Mouse (Mus musculus) thymus, postnatal 0 days (tissue): ENCODE data around the gene Abcc9. TPM values are rescaled to one million over a fixed set of nuclear protein-coding genes. Genes with fewer than 3 reads are reported as not detected.

ENCODE experiments used
- DNase-seq: peaks from one replicate; pipeline ENCODE4 v3.0.0-alpha.2; 2015; ENCODE audit warnings: low spot score
- polyA plus RNA-seq: library from polyadenylated mRNA; unstranded; fragments of >200 nt; fragmentation: Nextera tagmentation; extraction: Ambion mirVana; gene quantifications from 2 replicates; pipeline ENCODE4 v1.2.1, GENCODE M21; 2015

Abcc9 gene
- polyA plus RNA-seq: 1.5 and 1.7 TPM in 2 replicates

DNA sequence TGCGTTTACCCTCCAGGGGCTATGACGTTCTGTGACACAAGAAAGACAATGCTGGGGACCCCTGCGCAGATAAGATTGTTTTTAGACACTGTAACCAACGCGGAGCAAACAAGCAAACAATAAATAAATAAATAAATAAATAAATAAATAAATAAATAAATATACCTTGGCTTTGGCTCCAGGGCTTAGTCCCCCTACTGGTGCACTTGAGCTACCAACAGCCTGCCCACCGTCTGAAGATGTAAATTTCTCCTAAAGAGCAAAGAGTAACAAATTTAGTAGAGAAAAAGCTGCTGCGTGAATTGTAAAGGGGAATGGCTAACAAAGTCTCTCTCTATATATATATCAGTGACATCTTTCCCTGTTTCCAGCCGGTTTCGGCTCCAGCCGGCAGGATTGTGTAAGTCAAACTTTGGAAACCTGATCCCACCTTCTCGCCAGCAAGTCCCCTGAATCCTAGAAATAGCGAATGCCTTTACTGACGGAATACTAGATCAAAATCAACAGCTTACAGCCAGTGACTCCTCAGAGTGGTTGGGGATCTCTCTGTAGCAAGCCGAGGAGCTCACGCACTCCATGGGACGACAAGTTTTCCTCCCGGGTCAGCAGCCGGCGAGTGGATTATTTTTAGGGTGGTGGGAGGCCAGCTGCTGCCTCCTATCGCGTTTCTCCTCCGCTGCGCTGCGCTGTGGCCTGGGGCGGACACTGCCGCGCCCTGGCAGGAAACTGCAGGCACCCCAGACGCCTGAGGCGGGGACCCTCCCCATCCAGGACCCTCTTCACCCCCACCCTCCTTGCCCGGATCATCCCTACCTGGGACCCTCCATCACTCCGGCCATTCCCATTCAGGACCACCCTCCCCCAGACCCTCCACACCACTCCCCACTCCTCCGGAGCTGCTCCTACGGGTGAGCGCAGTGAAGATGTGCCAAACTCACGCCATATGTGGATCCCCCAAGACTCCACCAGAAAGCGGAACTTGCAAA, at the start of gene Abcc9:
Gene Abcc9, minus strand, starts transcription at position 664 of the 986 bp plus-strand sequence.
- DNase-seq: no peak

GRCm38 (mm10) chr6:142751365-142751764, 49.2 kb upstream of the Abcc9 start:
- DNase-seq: no peak

GRCm38 (mm10) chr6:142748057-142748708, 46.1 kb upstream of the Abcc9 start:
- no peak for DNase-seq

DNA sequence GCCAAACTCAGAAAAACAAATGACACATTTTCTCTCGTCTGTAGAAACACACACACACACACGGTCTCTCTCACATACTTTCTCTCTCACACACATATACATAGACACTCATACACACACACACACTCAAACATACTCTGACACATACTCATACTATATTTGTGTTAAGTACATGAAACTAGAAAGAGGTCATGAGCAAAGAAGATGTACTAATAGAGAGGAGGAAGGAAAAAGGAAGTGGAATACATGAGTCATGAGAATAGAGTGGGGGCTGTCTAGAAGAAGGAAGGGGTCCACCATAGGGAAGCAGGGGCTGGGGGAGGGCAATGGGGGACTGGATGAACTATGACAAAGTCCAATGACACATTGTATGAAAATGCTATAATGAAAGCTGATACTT, 45.0 kb upstream of the Abcc9 start:
- DNase-seq: no peak

DNA sequence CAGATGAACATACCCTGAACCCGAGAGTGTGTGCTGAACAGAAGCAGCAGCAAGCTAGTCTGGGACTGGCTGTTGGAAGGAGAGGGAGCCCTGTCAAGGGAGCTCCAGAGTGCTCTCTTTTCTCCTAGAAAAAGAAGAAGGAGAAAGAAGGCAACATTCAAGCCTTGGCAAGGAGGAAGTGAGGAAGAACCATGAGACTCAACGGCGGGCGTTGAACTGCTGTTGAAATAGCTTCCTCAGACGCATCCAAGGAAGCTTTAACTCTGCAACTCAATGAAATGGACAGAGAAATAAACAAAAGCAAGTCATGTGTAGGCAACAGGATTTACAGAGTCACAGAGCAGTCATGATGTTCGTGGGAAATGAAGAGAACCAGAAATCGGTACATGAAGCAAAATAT, 44.6 kb upstream of the Abcc9 start:
- no peak for DNase-seq

GRCm38 (mm10) chr6:142745484-142745883, 43.4 kb upstream of the Abcc9 start:
- no peak for DNase-seq

GRCm38 (mm10) chr6:142743193-142743592, 41.1 kb upstream of the Abcc9 start:
- no peak for DNase-seq

- no peak for DNase-seq
These were observed 39.6 kb upstream of the Abcc9 start for GRCm38 (mm10) chr6:142741763-142742162.

- DNase-seq: no peak
These were observed 36.5 kb upstream of the Abcc9 start for GRCm38 (mm10) chr6:142738637-142739036.

DNA sequence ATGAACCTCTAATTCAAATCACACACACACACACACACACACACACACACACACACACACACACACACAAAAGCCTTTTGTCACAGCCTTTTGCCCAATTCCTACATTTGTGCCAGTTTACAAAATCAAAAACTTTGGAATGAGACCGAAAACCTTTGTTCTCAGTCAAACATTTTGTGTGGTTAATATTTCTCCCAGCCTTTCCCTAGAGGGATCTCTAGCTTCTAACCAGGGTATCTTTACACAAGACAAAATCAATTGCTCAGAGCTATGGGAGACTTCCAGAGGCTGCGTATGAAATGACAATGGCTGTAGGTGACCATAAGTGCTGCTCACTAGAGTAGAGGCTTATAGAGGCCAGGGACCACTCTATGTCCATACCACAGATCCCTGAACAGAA, 36.1 kb upstream of the Abcc9 start:
- no peak for DNase-seq

DNA sequence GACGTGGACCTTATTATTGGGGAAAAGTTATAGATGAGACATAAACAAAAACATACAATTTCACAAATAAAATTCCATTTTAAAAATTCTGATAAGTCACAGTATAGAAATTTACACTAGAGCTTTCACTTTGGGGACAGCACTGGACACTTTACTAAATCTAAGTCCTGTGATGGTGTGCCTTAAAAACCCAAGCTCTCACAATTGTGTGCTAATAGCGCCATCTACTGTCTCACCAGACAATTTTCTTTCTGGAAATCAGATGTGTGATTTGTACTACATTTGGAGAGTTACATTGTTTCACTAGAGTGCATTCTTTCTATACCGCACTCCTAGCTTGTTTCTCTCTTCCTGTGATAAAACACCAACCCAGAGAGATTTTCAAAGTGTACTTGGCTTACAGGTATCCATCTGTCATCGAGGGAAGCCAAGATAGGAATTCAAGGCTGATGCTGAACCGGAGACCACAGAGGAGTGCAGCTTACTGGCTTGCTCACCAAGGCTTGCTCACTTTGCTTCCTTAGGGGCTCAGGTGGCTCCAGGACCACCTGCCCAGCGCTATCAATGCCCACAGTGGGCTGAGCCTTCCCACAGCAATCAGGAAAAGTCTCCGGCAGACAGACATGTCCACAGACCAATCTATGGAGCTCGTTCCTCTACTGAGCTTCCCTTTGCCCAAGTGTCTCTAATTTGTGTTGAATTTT, 33.3 kb upstream of the Abcc9 start:
- DNase-seq: peak; percentile 52

- DNase-seq: no peak
These were observed 30.6 kb upstream of the Abcc9 start for GRCm38 (mm10) chr6:142732567-142733290.

DNA sequence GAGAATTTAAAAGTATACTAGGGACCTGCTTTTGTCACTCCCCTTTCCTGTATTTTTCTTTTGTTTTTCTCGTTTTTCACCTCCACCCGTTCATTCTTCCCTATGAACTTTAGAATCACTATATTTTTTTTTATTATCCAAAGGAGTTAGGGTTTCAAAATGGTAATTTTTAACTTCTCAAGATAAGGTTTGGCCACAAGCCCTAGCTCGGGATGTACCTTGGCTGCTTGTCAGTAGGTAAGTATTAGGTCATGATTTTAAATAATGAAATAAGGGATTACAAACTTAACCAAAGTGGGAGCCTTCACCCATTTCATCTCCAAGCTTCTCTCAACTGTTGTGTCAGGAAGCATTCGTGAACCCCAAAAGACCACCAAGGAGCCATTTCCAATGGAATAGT, 23.9 kb upstream of the Abcc9 start:
- no peak for DNase-seq

GRCm38 (mm10) chr6:142721731-142722130, 19.6 kb upstream of the Abcc9 start:
- no peak for DNase-seq

GRCm38 (mm10) chr6:142720641-142721040, 18.5 kb upstream of the Abcc9 start:
- no peak for DNase-seq

DNA sequence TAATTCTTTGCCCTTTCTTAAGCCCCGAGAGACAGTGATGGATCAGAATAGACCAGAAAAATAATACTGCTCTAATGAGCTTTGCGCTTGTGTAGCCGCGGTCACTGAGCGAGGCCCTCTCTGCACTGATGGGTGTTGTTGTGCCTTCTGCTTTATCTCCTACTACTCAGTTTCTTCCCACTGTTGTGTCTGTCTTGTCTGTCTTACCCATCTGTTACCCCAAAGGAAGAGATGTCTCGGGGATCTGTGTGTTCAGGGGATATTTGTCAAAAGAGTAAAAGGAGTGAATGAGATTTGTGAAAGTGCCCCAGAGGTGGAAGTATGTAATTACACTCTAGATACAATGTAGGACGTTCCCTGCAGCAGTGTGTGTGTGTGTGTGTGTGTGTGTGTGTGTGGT, 16.1 kb upstream of the Abcc9 start:
- no peak for DNase-seq

DNA sequence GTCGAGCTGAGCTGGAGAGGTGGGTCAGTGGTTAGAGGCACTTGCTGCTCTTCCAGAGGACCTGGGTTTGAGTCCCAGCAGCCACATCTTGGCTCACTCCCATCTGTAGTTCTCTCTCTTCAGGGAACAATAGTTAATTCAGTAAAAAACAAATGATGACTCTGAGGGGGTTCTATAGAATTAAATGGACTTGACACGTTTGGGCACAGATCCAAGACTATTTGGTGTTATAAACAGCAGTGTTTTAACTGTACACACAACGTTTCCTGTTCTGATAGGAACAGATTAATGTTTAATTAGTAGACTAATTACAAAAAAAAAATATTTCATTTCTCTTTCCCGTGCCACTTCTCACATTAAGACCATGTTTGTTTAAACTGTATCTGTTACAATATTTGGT, 15.1 kb upstream of the Abcc9 start:
- DNase-seq: no peak

DNA sequence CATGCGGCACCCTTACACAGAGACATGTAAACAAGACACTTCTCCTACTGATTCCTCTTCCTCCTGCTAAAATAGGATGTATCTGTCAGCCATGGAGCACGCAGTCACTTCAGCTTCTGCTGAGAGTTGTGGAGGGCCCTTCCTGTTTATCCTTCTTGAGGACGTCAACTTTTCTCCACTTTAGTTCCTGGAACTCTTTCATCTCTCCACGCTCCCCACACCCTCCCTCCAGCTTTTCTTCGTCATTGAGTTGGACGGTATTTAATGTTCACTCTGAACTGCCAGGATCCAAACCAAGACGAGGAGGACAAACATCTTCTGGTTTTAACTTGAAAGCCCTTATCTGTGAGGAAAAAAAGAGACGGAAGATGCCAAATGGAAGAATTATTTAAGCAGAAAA, 12.9 kb upstream of the Abcc9 start:
- DNase-seq: no peak

- DNase-seq: no peak
These were observed 9.0 kb upstream of the Abcc9 start for GRCm38 (mm10) chr6:142711106-142711505.

DNA sequence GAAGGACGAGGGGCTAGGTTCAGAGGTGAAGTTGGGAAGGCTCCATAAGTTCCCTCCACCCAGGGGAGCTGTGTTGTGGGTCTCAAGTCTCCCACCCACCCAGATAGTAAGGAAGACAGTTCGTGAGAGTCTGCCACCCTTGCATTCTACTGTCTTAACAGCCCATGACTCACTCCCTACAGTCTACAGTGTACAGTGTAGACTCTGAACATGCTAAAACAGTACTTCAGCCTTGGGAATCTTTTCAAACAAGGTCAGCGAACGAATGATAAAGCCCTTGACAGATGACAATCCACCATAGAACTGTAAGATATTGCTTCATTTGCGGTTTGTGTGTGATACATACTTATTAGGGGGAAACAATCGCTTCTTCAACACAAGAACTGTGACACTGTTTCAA, 8.6 kb upstream of the Abcc9 start:
- DNase-seq: no peak

DNA sequence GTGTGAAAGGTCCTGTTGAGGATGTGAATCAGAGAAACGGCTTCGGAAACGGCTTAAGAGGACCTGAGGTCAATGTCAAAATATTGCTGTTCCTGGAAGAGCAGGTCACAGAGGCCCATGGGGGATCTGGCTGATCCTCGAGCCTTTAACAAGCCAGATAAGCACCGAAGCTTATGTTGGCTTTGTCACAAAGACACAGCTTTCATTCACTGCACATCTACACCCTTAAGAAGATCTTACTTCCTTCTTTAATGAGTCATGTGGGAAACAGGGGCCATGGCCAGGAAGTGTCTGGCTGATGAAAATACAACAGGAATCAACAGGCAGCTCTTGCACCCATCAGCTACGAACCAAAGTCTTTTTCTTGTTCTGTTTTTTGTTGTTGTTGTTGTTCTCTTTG, 6.3 kb upstream of the Abcc9 start:
- DNase-seq: no peak
